Mouse (Mus musculus): Measurements from ENCODE around the gene Tspyl2. TPM values are rescaled to one million over a fixed set of nuclear protein-coding genes. Genes with fewer than 3 reads are reported as not detected.
"Not testable (repeated sequence)": the region's sequence is repeated elsewhere in the genome, so short reads cannot be mapped to it uniquely, and the experiment has no call there.

Tspyl2 gene
- total RNA-seq (2021): 100 to 1,000 TPM; 110 to 121 TPM
- long read RNA-seq, transcript Tspyl2-201 (7 exons, 2,696 nt): major isoform, 53 of 100 reads
- long read RNA-seq, partial matches to known transcripts: 7 of 100 reads
- long read RNA-seq, other reads (novel, unspliced or antisense): 40 of 100 reads

- DNase-seq (ENCODE audit: low spot score in 2 of 2): peak; percentile 94 to 95
These were observed at the start of gene Tspyl2 for GRCm38 (mm10) chrX:152342358-152342901. Gene Tspyl2 (minus strand): TSS chrX:152342425.

GRCm38 (mm10) chrX:152368397-152369273 is 26.4 kb upstream of the Tspyl2 start, which contains the start of gene Gpr173:
Gene Gpr173 (minus strand): TSS chrX:152368704.
- peak; percentile 49 to 63 for DNase-seq (ENCODE audit: low spot score in 2 of 2)

GRCm38 (mm10) chrX:152368054-152368396 is 25.8 kb upstream of the Tspyl2 start:
- DNase-seq (ENCODE audit: low spot score in 2 of 2): peak in 1 of 2 experiments; percentile 30

- no peak for DNase-seq (ENCODE audit: low spot score in 2 of 2)
These were observed 24.2 kb upstream of the Tspyl2 start for GRCm38 (mm10) chrX:152366418-152366817.

GRCm38 (mm10) chrX:152352553-152353153 is 10.4 kb upstream of the Tspyl2 start:
- DNase-seq (ENCODE audit: low spot score in 2 of 2): peak in 1 of 2 experiments; percentile 51

GRCm38 (mm10) chrX:152347041-152347440 is 4.8 kb upstream of the Tspyl2 start:
- DNase-seq (ENCODE audit: low spot score in 2 of 2): no peak

GRCm38 (mm10) chrX:152346587-152346986 is 4.4 kb upstream of the Tspyl2 start:
- no peak for DNase-seq (ENCODE audit: low spot score in 2 of 2)

GRCm38 (mm10) chrX:152342903-152343302 is 678 bp upstream of the Tspyl2 start:
- DNase-seq (ENCODE audit: low spot score in 2 of 2): no peak

GRCm38 (mm10) chrX:152341496-152341895 is 729 bp downstream of the Tspyl2 start:
- DNase-seq (ENCODE audit: low spot score in 2 of 2): peak in 1 of 2 experiments; percentile 21

- peak; percentile 88 to 93 for DNase-seq (ENCODE audit: low spot score in 2 of 2)
These were observed 5.5 kb downstream of the Tspyl2 start for GRCm38 (mm10) chrX:152336546-152337332.

- not testable (repeated sequence) for DNase-seq (ENCODE audit: low spot score in 2 of 2)
These were observed 6.1 kb downstream of the Tspyl2 start for GRCm38 (mm10) chrX:152336123-152336522.

GRCm38 (mm10) chrX:152329400-152329799 is 12.8 kb downstream of the Tspyl2 start:
- DNase-seq (ENCODE audit: low spot score in 2 of 2): not testable (repeated sequence)

GRCm38 (mm10) chrX:152327689-152328052 is 14.6 kb downstream of the Tspyl2 start:
- no peak for DNase-seq (ENCODE audit: low spot score in 2 of 2)

- peak; percentile 79 to 87 for DNase-seq (ENCODE audit: low spot score in 2 of 2)
These were observed 15.1 kb downstream of the Tspyl2 start, which contains the start of gene Kantr for GRCm38 (mm10) chrX:152326996-152327688. Gene Kantr (minus strand): TSS chrX:152327495.

- DNase-seq (ENCODE audit: low spot score in 2 of 2): no peak
These were observed 18.6 kb downstream of the Tspyl2 start for GRCm38 (mm10) chrX:152323584-152323983.

- DNase-seq (ENCODE audit: low spot score in 2 of 2): no peak
These were observed 19.4 kb downstream of the Tspyl2 start for GRCm38 (mm10) chrX:152322776-152323175.

GRCm38 (mm10) chrX:152320535-152320934 is 21.7 kb downstream of the Tspyl2 start:
- no peak for DNase-seq (ENCODE audit: low spot score in 2 of 2)

GRCm38 (mm10) chrX:152307942-152308341 is 34.3 kb downstream of the Tspyl2 start:
- DNase-seq (ENCODE audit: low spot score in 2 of 2): peak; percentile 19 to 22

GRCm38 (mm10) chrX:152307371-152307770 is 34.9 kb downstream of the Tspyl2 start:
- DNase-seq (ENCODE audit: low spot score in 2 of 2): no peak

- DNase-seq (ENCODE audit: low spot score in 2 of 2): no peak
These were observed 36.0 kb downstream of the Tspyl2 start for GRCm38 (mm10) chrX:152306224-152306623.
